Mouse (Mus musculus): ENCODE measurements at regions not wholly inside any gene's neighbourhood (a gene's known extent, or its start where the extent isn't known, plus 50 kb on each side); places are given as distances from the start of the nearest gene placed in this dataset.

DNA sequence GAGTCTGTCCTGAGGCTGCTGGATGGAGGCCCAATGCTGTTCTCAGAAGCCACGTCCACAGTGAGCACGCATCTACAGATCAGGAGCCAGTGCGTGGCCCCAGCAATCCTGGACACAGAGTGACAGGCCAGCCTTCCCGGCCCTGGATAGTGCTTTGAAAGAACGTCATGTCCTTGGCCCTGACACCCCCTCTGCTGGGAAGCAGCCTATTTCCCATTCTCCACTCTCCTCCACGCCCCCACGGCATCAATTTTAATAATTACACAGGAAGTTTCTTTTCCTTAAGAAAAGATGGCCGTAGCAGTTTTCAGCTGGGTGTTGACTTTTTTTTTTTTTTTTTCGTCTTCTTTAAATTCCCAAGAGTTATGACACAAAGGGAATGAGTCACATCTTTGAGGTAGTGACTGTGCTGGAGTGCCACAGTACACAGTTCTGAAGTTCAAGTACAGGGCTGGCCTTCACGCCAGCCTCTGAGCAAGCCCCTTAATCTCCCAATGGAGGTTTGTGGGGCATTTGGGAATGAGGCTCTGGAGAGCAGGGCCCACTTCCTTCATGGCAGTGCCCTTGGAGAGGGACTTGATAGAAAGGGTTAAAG is 1280.1 kb upstream of the A1bg start:
- ATAC-seq (no peak), DNase-seq (ENCODE audit: low read depth, low spot score) (no peak)
- ChIA-PET CTCF (no interaction called here), POLR2A (interaction anchor here (0.6 kb wide), 1 partner anchor 74 kb away, joined by 3 read pairs; no protein-coding TSS in a partner anchor)
- no peak for TF ChIP-seq CTCF (IDR thresholded peaks at IDR 0.05)
- in situ Hi-C loops (cut with MboI; ENCODE audit: low pct_unique_long_range_greater_than_20kb): no loop called here
- no peaks in the 10 kb centered on the region for H3K27me3 ChIP-seq

DNA sequence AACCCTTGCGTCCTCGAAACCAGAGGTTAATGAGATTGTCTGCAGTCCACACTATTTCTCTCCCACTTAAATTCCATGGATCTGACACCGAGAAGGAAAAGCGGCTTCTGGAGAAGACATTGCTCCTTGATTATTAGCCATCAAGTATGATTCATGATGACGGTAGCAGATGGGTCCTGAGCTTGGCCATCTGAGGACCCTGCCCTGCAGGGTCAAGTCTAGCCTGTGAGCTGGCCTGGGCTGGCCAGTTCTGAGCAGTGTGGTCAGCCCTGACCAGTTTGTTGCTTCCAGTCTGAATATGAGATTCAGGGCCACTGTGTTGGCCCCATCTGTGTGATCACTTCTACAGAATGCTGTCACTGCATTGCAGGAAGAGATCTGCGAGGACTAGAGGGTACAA is 1275.9 kb upstream of the A1bg start:
- ChIA-PET POLR2A (no interaction called here), CTCF (no interaction called here)
- no peak for TF ChIP-seq CTCF (IDR thresholded peaks at IDR 0.05)
- in situ Hi-C loops (cut with MboI; ENCODE audit: low pct_unique_long_range_greater_than_20kb): no loop called here
- DNase-seq (ENCODE audit: low read depth, low spot score) (no peak), ATAC-seq (no peak)
- H3K27me3 ChIP-seq: no peaks in the 10 kb centered on the region

DNA sequence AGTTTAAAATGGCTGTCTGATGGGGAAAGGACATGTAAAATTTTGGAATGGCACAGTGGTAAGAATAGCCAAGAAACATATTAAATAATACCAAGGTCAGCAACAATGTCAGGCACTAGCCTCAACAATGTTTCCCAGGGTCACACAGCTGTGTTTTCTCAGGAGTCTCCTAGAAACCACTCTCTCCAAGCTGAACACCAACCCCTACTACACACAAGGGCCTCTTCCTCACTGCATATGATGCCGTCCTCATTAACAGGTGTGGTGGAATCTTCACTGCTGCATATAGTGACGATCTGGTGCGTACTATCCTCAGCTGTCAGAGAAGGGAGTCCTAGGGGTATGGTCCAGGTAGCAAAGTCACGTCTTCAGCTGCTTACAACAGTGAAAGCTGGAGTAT is 1275.4 kb upstream of the A1bg start:
- ATAC-seq: no peak
- in situ Hi-C loops (cut with MboI; ENCODE audit: low pct_unique_long_range_greater_than_20kb): no loop called here
- no peak for TF ChIP-seq CTCF (IDR thresholded peaks at IDR 0.05)
- no peaks in the 10 kb centered on the region for H3K27me3 ChIP-seq
- POLR2A ChIA-PET: no interaction called here
- no peak for DNase-seq (ENCODE audit: low read depth, low spot score)
- CTCF ChIA-PET: no interaction called here

DNA sequence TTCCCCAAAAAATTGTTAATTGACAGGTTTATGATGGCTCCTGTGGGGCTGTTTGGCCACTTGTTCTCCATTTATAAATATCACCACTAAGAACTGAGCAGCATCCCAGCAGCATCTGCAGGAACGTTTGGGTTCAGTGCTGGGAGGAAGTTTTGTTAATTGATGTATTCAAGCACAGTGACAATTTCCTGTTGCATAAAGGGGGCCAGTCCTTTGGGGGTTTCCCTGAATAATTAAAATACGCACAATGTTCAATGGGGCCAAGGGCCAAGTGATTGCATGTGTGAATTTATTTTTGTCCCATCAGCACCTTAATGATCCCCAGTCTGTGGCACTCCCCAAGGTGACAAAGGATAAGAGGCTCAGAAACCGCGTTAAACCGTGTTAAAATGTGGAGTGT is 1272.6 kb upstream of the A1bg start:
- no peak for ATAC-seq
- ChIA-PET CTCF (interaction anchor here (1.2 kb wide), 1 partner anchor 13 kb away, joined by 3 read pairs; no protein-coding TSS in a partner anchor), POLR2A (interaction anchor here (0.6 kb wide), 1 partner anchor 308 kb away, joined by 4 read pairs; no protein-coding TSS in a partner anchor)
- in situ Hi-C loops (cut with MboI; ENCODE audit: low pct_unique_long_range_greater_than_20kb): no loop called here
- H3K27me3 ChIP-seq: no peaks in the 10 kb centered on the region
- DNase-seq (ENCODE audit: low read depth, low spot score): no peak
- no peak for TF ChIP-seq CTCF (IDR thresholded peaks at IDR 0.05)

DNA sequence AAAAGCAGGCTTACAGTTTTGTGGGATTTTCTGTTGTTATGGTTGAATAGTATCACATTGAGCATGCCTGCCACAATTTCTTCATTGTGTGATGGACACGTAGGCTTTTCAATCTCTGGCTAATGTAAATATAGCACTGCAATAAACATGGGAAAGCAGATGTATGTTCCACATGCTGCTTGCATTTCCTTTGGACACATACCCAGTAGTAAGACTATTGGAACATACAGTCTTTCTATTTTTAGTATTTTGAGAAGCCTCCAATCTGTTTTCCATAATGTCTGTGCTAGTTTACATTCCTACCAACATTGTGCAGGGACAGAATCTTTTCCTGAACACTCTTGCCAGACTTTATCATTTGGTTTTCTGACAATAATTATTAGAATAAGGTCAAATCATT is 1269.9 kb upstream of the A1bg start:
- H3K27me3 ChIP-seq: no peaks in the 10 kb centered on the region
- CTCF ChIA-PET: interaction anchor here (0.7 kb wide), 1 partner anchor 8 kb away, joined by 3 read pairs; no protein-coding TSS in a partner anchor
- TF ChIP-seq CTCF (IDR thresholded peaks at IDR 0.05): no peak
- in situ Hi-C loops (cut with MboI; ENCODE audit: low pct_unique_long_range_greater_than_20kb): no loop called here
- POLR2A ChIA-PET: no interaction called here
- DNase-seq (ENCODE audit: low read depth, low spot score) (no peak), ATAC-seq (no peak)

DNA sequence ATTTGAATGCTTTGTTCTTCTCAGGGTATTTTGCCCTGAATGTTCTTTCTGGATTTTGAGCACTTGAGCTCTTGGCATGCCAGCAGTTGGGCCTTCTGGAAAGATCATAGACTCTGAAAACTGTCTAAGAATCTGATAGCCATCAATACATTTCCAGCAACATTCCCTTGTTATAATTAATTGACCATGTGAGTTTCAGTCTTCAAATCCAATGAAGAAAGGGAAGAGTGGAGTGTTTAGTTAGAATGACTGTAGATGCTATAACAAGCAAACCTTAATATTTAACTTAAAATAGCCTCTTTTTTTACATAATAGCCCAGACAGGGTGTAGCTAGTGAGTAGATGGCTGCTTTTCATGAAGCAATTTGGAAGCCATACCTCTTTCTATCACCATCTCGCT is 1268.8 kb upstream of the A1bg start:
- ChIA-PET CTCF (interaction anchor here (0.8 kb wide), 1 partner anchor 13 kb away, joined by 3 read pairs; no protein-coding TSS in a partner anchor), POLR2A (no interaction called here)
- no peak for TF ChIP-seq CTCF (IDR thresholded peaks at IDR 0.05)
- DNase-seq (ENCODE audit: low read depth, low spot score) (no peak), ATAC-seq (no peak)
- H3K27me3 ChIP-seq: no peaks in the 10 kb centered on the region
- in situ Hi-C loops (cut with MboI; ENCODE audit: low pct_unique_long_range_greater_than_20kb): no loop called here

DNA sequence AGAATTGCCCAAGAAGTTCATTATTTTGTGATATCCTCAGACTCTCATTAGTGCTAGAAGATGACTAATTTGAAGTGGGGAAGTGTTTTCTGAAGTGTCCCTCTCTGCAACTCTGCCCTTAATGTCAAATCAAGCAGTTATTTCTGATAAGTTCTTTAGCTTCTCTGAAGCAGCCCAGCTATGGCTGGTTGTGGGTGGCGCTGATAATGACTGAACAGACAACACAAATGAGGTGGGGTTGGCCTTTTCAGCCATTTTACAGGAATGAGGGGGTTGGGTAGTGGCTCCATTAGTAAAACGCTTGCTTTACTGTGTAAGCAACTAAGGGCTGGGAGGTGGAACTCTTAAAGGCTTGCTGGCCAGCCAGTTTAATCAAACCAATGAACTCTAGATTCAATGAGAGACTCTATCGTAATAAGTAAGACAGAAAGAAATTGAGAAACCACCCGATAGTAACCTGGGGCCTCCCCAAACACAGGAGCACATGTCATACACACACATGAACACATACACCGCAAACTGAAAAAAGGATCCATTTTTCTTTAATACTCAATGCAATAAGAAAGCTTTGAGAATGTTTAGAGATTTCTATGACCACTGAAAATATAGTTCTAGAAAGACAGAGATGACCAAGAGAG is 1268.3 kb upstream of the A1bg start:
- in situ Hi-C loops (cut with MboI; ENCODE audit: low pct_unique_long_range_greater_than_20kb): no loop called here
- ATAC-seq: no peak
- no peaks in the 10 kb centered on the region for H3K27me3 ChIP-seq
- TF ChIP-seq CTCF (IDR thresholded peaks at IDR 0.05): no peak
- DNase-seq (ENCODE audit: low read depth, low spot score): no peak
- CTCF ChIA-PET: interaction anchor here (0.8 kb wide), 1 partner anchor 13 kb away, joined by 3 read pairs; no protein-coding TSS in a partner anchor
- POLR2A ChIA-PET: no interaction called here

DNA sequence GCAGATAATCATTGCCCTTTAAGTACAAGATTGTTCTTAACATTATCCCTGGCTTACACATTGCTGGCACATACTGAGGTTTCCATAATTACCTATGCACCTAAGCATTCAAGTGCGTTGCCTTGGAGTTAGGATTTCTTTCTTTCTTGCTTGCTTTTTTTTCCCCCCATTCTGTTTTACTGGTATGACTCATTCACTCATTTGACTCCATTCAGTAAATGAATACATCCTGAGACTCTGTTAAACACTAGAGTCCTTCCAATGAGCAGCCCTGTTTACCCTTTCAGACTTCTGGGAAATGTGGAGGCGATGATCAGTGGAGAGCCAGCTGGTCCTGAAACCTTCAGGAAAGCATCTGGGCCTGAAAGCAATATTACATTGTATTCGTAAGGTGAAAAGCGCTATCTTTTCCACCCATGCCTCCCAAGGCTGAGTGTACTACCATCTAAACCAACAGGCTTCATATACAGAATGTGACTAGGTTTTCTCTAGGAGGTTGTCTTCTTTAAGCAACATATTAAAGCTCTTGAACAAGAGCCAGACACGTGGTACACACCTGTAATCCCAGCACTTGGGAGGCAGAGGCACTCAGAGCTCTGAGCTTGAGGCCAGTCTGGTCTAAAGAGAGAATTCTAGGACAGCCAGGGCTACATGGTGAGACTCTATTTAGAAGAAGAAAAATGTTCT is 1267.6 kb upstream of the A1bg start:
- H3K27me3 ChIP-seq: no peaks in the 10 kb centered on the region
- DNase-seq (ENCODE audit: low read depth, low spot score): no peak
- CTCF ChIA-PET: no interaction called here
- ATAC-seq: no peak
- in situ Hi-C loops (cut with MboI; ENCODE audit: low pct_unique_long_range_greater_than_20kb): no loop called here
- POLR2A ChIA-PET: no interaction called here
- no peak for TF ChIP-seq CTCF (IDR thresholded peaks at IDR 0.05)

DNA sequence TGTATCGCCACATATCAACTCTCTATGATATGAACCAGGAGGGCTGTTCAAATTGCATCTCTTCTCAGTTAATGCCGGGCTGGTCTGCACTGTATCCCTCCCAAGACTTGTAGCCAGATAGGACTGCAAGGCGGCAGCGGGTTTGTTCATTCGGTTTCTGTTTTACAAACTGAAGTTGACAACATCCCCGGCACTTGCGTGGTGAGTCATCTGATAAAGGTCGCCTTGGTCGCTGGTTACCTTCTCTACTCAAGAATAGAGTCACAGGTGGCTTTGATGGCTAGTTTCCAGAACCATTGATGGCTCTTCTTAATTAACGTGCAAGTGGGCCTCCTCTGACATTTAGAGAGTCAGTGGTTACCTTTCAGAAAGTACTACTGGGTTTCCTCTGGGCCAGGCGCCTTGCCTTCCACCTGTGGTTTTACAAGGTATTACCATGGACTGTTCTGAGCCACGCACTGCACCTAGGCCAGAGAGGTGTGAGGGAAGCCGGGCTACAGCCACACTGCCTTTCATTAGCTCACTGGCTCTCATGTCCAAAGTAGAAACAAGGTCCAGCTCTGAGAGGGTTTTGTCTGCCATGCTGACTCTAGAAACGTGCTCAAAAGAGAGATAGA is 1266.9 kb upstream of the A1bg start:
- no peak for TF ChIP-seq CTCF (IDR thresholded peaks at IDR 0.05)
- CTCF ChIA-PET: no interaction called here
- no peak for DNase-seq (ENCODE audit: low read depth, low spot score)
- in situ Hi-C loops (cut with MboI; ENCODE audit: low pct_unique_long_range_greater_than_20kb): no loop called here
- no peak for ATAC-seq
- no peaks in the 10 kb centered on the region for H3K27me3 ChIP-seq
- POLR2A ChIA-PET: no interaction called here

DNA sequence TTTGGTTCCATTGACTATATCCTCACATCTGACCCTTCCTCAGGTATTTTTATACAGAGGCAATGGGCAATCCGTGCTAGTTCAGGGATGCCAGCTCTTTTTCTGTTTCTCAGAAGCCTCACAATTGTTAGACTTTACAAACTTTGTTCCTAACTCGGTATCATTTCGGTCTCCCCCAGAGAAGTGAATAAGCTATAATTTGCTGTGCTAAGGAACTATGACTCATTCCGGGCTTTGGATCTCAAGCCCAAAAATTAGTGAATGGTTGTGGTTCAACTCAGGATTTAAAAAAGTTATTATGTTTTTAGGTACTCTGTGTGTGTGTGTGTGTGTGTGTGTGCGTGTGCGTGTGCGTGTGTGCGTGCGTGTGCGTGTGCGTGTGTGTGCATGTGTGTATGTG is 1263.7 kb upstream of the A1bg start:
- H3K27me3 ChIP-seq: no peaks in the 10 kb centered on the region
- ChIA-PET POLR2A (interaction anchor here (0.6 kb wide), 1 partner anchor 23 kb away, joined by 3 read pairs; no protein-coding TSS in a partner anchor), CTCF (interaction anchor here (1.2 to 1.7 kb wide), 3 partner anchors 10 to 66 kb away, joined by 4 to 6 read pairs (median 5); no protein-coding TSS in a partner anchor)
- no peak for TF ChIP-seq CTCF (IDR thresholded peaks at IDR 0.05)
- DNase-seq (ENCODE audit: low read depth, low spot score) (no peak), ATAC-seq (no peak)
- in situ Hi-C loops (cut with MboI; ENCODE audit: low pct_unique_long_range_greater_than_20kb): no loop called here

DNA sequence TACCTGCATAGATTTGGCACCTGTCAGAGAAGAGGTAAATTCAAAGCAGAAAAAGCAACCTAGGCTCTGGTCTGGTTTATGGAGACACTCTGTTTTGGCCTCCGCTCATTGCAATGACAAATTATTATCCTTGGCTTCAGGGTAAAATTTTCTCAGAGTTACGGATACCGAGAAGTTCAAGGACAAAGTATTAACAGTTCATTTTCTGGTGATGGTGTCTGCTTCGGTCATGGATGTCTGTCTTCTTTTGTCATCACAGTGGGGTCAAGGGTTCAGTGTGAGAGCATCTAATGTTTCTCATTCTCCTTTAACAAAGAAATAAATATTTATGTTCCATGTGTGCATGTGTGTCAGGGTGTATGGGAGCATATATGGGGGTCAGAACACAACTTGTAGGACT is 1261.0 kb upstream of the A1bg start:
- ChIA-PET POLR2A (interaction anchor here (1.4 kb wide), 1 partner anchor 36 kb away, joined by 3 read pairs; no protein-coding TSS in a partner anchor), CTCF (interaction anchor here (1.7 kb wide), 1 partner anchor 12 kb away, joined by 3 read pairs; no protein-coding TSS in a partner anchor)
- DNase-seq (ENCODE audit: low read depth, low spot score) (no peak), ATAC-seq (no peak)
- TF ChIP-seq CTCF (IDR thresholded peaks at IDR 0.05): no peak
- H3K27me3 ChIP-seq: no peaks in the 10 kb centered on the region
- in situ Hi-C loops (cut with MboI; ENCODE audit: low pct_unique_long_range_greater_than_20kb): no loop called here

Measured in Patski (cell line).